Mouse (Mus musculus): ENCODE data around the gene Alkbh7.

GRCm38 (mm10) chr17:56958667-56959066 lies 38.5 kb upstream of the Alkbh7 start:
- TF ChIP-seq POLR2A (IDR thresholded peaks at IDR 0.05; ENCODE audit: low read depth, low read length), result no peak
- TF ChIP-seq MYC (IDR thresholded peaks at IDR 0.05; ENCODE audit: low read depth, low read length), result no peak
- TF ChIP-seq EP300 (IDR thresholded peaks at IDR 0.05; ENCODE audit: low read length), result no peak
- no peak for TF ChIP-seq NRF1 (IDR thresholded peaks at IDR 0.05; ENCODE audit: low read depth, low read length)
- TF ChIP-seq CTCF (conservative IDR thresholded peaks at IDR 0.05 in 1 of 2, IDR thresholded peaks at IDR 0.05 in 1 of 2; ENCODE audit: low read depth in 2 of 2, low read length in 2 of 2), result no peak
- no peak for TF ChIP-seq USF1 (IDR thresholded peaks at IDR 0.05; ENCODE audit: low read depth, low read length)
- no peak for TF ChIP-seq MAFK (IDR thresholded peaks at IDR 0.05; ENCODE audit: insufficient replicate concordance, low read length)
- no peak for TF ChIP-seq MAX (IDR thresholded peaks at IDR 0.05; ENCODE audit: low read length)
- TF ChIP-seq TCF12 (IDR thresholded peaks at IDR 0.05; ENCODE audit: low read depth, low read length), result no peak
- no peak for TF ChIP-seq SMC3 (IDR thresholded peaks at IDR 0.05; ENCODE audit: low read depth, low read length)
- no peak for TF ChIP-seq E2F4 (IDR thresholded peaks at IDR 0.05; ENCODE audit: insufficient replicate concordance, low read depth, low read length)
- TF ChIP-seq CHD2 (IDR thresholded peaks at IDR 0.05; ENCODE audit: low read length), result no peak
- TF ChIP-seq CHD1 (IDR thresholded peaks at IDR 0.05; ENCODE audit: low read depth, low read length), result no peak
